Mouse (Mus musculus) midbrain, embryonic 12.5 days (tissue): ENCODE results near the gene Gm3839. TPM values are rescaled to one million over a fixed set of nuclear protein-coding genes. Genes with fewer than 3 reads are reported as not detected.
"Not testable (repeated sequence)": the region's sequence is repeated elsewhere in the genome, so short reads cannot be mapped to it uniquely, and the experiment has no call there.

ENCODE experiments used
- ATAC-seq: fragments of 200-750 bp; cut with Nextera tagmentation; 2 replicates; pipeline ENCODE4 v1.8.0; 2017; ENCODE audit warnings: low read depth, moderate TSS enrichment, moderate library complexity; ENCODE audit not compliant: low FRiP score
- H3K27ac ChIP-seq: fragments of 300-500 bp; sonication (generic); replicated peaks from 2 replicates; pipeline ENCODE4 v1.5.1; 2016; ENCODE audit warnings: mild to moderate bottlenecking
- H3K27me3 ChIP-seq: fragments of 300-500 bp; sonication (generic); 2 replicates; pipeline ENCODE4 v1.6.1; 2016; ENCODE audit warnings: mild to moderate bottlenecking
- H3K36me3 ChIP-seq: fragments of 300-500 bp; sonication (generic); 2 replicates; pipeline ENCODE4 v1.6.1; 2016
- H3K4me1 ChIP-seq: fragments of 300-500 bp; sonication (generic); 2 replicates; pipeline ENCODE4 v1.6.1; 2016
- H3K4me2 ChIP-seq: fragments of 300-500 bp; sonication (generic); replicated peaks from 2 replicates; pipeline ENCODE4 v1.6.1; 2016; ENCODE audit warnings: mild to moderate bottlenecking, moderate library complexity
- H3K4me3 ChIP-seq: fragments of 300-500 bp; sonication (generic); 2 replicates; pipeline ENCODE4 v1.5.1; 2016; ENCODE audit warnings: mild to moderate bottlenecking
- H3K9ac ChIP-seq: fragments of 300-500 bp; sonication (generic); replicated peaks from 2 replicates; pipeline ENCODE4 v1.6.1; 2016; ENCODE audit warnings: mild to moderate bottlenecking, moderate library complexity
- H3K9me3 ChIP-seq: fragments of 300-500 bp; sonication (generic); 2 replicates; pipeline ENCODE4 v1.6.1; 2016; ENCODE audit warnings: mild to moderate bottlenecking
- WGBS: fragments of 180-500 bp; shearing (Covaris S2); methylation state at CpG from one replicate; pipeline ENCODE4 v1.1.7; 2016; 5-methylcytosine and 5-hydroxymethylcytosine counted together
- polyA plus RNA-seq: library from polyadenylated mRNA; unstranded; fragments of >200 nt; fragmentation: Nextera tagmentation; extraction: Ambion mirVana; gene quantifications from 2 replicates; pipeline ENCODE4 v1.2.1, GENCODE M21; 2016

Gene Gm3839
- polyA plus RNA-seq: 1.3 and 1.7 TPM in 2 replicates

- H3K4me1 ChIP-seq, ATAC-seq, H3K4me3 ChIP-seq, H3K27me3 ChIP-seq, H3K4me2 ChIP-seq, H3K36me3 ChIP-seq, H3K9ac ChIP-seq, H3K9me3 ChIP-seq, H3K27ac ChIP-seq: not testable (repeated sequence)
Measured at GRCm38 (mm10) chr14:11356626-11357025, at the start of gene Gm3839. TSS of gene Gm3839 (minus strand) at chr14:11356726.

DNA sequence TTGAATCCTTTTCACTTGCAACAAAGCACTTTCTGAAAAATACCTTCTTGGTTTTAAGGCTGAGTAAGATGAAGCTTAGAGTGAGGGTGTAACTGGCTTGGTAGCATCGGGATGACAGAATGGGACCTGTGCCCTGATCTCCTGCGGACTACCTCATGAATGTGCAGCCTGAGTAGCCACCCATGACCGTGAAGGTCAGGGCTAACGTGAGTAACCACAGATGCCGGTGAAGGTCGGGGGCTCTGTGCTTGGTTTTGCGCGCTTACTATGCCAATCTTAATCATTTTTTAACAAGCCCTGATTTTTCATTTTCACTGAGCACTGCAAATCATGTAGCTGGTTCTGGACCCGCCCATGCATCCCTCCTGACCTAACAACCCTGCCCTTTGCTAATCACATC lies 49.1 kb upstream of the Gm3839 start:
- Histone ChIP-seq H3K4me2 (no peak overlapping the region), H3K4me3 (no peak overlapping the region), H3K36me3 (no peaks in the 10 kb centered on the region), H3K9ac (no peak overlapping the region), H3K4me1 (no peaks in the 10 kb centered on the region), H3K27me3 (0 out of 2 replicates have a peak, but pooled peaks cover 6% of the 10 kb centered on the region), H3K27ac (no peak overlapping the region), H3K9me3 (no peaks in the 10 kb centered on the region)
- WGBS: 76% methylated on average over 9 of the region's 9 CpGs
- ATAC-seq: no peak

GRCm38 (mm10) chr14:11377846-11378245 lies 21.3 kb upstream of the Gm3839 start:
- Histone ChIP-seq H3K36me3 (no peaks in the 10 kb centered on the region), H3K27me3 (no peaks in the 10 kb centered on the region), H3K4me3 (no peak overlapping the region), H3K27ac (no peak overlapping the region), H3K4me1 (no peaks in the 10 kb centered on the region), H3K9me3 (no peaks in the 10 kb centered on the region), H3K4me2 (no peak overlapping the region), H3K9ac (no peak overlapping the region)
- no peak for ATAC-seq
- 93% methylated on average over 3 of the region's 3 CpGs for WGBS

DNA sequence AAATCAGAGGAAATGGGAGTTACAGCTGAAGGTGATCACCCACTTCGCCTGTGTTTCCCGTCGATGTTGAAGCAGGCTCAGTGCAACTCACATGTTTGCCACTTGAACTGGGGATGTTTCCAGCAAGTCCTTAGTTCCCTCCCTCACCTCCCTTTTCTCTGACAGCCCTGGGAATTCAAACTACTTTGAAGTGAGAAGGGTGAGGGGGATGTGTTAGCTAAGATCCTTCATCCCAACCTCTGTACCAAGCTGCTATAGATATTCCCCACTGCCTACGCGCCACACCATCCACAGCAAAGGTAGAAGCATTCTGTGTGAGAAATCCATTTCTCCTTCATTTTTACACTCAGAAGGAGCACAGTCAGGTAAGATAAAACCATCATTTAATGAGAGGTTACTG lies 18.7 kb upstream of the Gm3839 start:
- Histone ChIP-seq H3K4me1 (no peaks in the 10 kb centered on the region), H3K36me3 (no peaks in the 10 kb centered on the region), H3K4me2 (no peak overlapping the region), H3K9me3 (no peaks in the 10 kb centered on the region), H3K27ac (no peak overlapping the region), H3K27me3 (no peaks in the 10 kb centered on the region), H3K9ac (no peak overlapping the region), H3K4me3 (no peak overlapping the region)
- no peak for ATAC-seq
- WGBS: 91% methylated on average over 5 of the region's 5 CpGs

DNA sequence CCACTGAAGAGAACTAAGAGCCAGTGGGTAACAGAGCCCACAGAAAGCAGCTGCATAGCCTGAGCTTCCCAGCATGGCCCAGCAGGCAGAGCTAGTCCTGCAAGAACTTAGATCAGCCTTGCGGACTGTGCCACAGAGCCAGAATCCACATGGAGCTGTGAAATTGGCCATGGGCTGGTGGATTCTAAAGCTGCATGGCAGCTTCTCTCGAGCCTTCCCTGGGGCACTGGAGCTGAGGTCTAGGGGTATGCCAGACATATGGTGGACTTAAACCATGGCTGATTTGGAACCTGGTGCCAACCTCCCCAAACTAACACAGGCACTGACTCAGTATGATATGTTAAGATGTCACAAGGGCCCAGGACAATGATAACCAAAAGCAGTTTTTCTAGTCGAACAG lies 10.4 kb downstream of the Gm3839 start:
- no peak overlapping the region for H3K9ac ChIP-seq
- H3K9me3 ChIP-seq: no peaks in the 10 kb centered on the region
- H3K4me3 ChIP-seq: no peak overlapping the region
- no peaks in the 10 kb centered on the region for H3K4me1 ChIP-seq
- H3K27ac ChIP-seq: no peak overlapping the region
- no peak for ATAC-seq
- H3K36me3 ChIP-seq: no peaks in the 10 kb centered on the region
- no peaks in the 10 kb centered on the region for H3K27me3 ChIP-seq
- no peak overlapping the region for H3K4me2 ChIP-seq
- WGBS: 88% methylated on average over 3 of the region's 3 CpGs

DNA sequence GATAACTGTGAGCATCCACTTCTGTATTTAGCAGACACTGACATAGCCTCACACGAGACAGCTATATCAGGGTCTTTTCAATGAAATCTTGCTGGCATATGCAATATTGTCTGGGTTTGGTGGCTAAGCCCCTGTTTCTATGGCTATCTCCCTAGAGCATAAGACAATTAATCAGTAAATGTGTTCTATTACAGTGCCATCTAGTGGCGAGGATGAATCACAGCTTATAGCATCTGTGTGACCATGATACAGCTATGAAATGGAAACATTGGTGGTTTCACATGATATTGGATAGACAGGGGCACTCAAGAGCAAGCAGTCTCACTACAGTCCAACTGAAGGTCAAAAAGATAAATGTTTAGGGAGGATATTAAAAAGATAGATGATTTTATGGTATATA lies 26.5 kb downstream of the Gm3839 start:
- Histone ChIP-seq H3K4me1 (no peaks in the 10 kb centered on the region), H3K4me3 (no peak overlapping the region), H3K36me3 (no peaks in the 10 kb centered on the region), H3K27me3 (no peaks in the 10 kb centered on the region), H3K27ac (no peak overlapping the region), H3K9me3 (0 out of 2 replicates have a peak, but pooled peaks cover 4% of the 10 kb centered on the region), H3K4me2 (no peak overlapping the region), H3K9ac (no peak overlapping the region)
- WGBS: 49% methylated on average over 2 of the region's 2 CpGs
- ATAC-seq: no peak

DNA sequence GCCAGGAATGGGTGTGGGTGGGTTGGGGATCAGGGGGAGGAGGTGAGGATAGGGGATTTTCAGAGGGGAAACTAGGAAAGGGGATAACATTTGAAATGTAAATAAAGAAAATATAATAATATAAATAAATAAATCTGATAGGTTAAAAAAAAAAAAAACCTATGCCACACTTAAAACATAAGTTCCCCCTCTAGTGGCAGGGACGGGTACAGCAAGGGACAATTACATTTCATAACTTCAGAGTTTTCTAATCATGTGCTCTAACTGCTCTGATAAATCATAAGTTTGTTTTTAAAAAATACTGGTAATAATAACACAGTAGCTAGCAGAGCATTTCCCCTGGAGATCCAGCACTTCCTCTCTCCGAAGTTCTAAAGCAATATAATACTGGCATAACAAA lies 49.4 kb downstream of the Gm3839 start:
- Histone ChIP-seq H3K36me3 (no peaks in the 10 kb centered on the region), H3K4me3 (no peak overlapping the region), H3K27ac (no peak overlapping the region), H3K4me2 (no peak overlapping the region), H3K9ac (no peak overlapping the region), H3K9me3 (no peaks in the 10 kb centered on the region), H3K4me1 (no peaks in the 10 kb centered on the region), H3K27me3 (no peaks in the 10 kb centered on the region)
- ATAC-seq: no peak
- 42% methylated on average over 2 of the region's 2 CpGs for WGBS

GRCm38 (mm10) chr14:11287956-11288355 lies 68.6 kb downstream of the Gm3839 start:
- H3K9me3 ChIP-seq: peaks cover 11% of the 10 kb centered on the region; the same call in 1 of the 2 replicates
- H3K27ac ChIP-seq, H3K4me3 ChIP-seq, H3K4me2 ChIP-seq, H3K27me3 ChIP-seq, H3K9ac ChIP-seq, H3K4me1 ChIP-seq, ATAC-seq, H3K36me3 ChIP-seq: not testable (repeated sequence)
- 89% methylated on average over 3 of the region's 3 CpGs for WGBS

GRCm38 (mm10) chr14:11257161-11257705 lies 99.3 kb downstream of the Gm3839 start:
- no peak for ATAC-seq
- WGBS: 91% methylated on average over 4 of the region's 4 CpGs
- Histone ChIP-seq H3K9me3 (no peaks in the 10 kb centered on the region), H3K27ac (no peak overlapping the region), H3K4me1 (no peaks in the 10 kb centered on the region), H3K4me3 (no peak overlapping the region), H3K27me3 (no peaks in the 10 kb centered on the region), H3K36me3 (no peaks in the 10 kb centered on the region), H3K9ac (no peak overlapping the region), H3K4me2 (no peak overlapping the region)

DNA sequence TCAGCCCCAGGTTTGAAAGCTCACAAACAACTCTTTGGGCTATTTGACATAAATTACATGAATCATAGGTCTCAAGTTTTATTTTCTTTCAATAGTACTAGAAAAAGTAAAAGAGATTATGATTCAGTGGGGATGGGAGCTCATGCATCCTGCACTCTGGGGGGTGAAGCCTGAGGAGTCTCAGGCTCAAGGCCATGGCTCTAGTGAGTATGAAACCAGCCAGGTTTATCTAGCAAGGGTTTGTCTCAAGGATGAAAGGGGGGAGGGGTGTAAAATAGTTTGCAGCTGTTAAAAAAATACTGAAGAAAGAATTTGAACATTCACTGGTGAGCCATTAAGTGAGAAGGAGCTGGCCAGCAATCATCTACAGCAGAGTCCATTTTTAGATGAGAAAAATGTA lies 108.5 kb downstream of the Gm3839 start:
- Histone ChIP-seq H3K9ac (no peak overlapping the region), H3K27ac (no peak overlapping the region), H3K4me2 (no peak overlapping the region), H3K27me3 (no peaks in the 10 kb centered on the region), H3K4me3 (no peak overlapping the region), H3K36me3 (no peaks in the 10 kb centered on the region), H3K4me1 (no peaks in the 10 kb centered on the region), H3K9me3 (no peaks in the 10 kb centered on the region)
- no peak for ATAC-seq

DNA sequence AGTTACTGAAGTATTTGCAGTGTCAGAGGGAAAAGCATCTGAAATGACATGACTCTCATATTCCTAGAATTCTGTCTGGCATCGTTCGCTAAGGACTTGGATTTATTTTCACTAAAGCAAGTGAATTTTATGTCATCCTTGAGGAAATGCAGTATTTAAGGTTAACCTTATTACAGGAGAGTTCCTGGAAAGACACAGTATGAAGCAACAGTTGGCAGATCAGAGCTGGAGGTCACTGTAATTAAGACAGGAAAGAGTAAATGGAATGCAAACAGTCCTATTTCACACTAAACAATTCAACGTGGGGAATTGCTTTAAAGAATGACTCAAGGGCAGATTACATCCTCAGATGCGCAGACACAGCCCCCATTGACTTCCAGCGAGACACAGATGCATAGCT lies 112.0 kb downstream of the Gm3839 start:
- no peaks in the 10 kb centered on the region for H3K9me3 ChIP-seq
- no peak overlapping the region for H3K9ac ChIP-seq
- 59% methylated on average over 5 of the region's 5 CpGs for WGBS
- no peak overlapping the region for H3K4me3 ChIP-seq
- no peaks in the 10 kb centered on the region for H3K36me3 ChIP-seq
- ATAC-seq: no peak
- H3K27me3 ChIP-seq: no peaks in the 10 kb centered on the region
- no peaks in the 10 kb centered on the region for H3K4me1 ChIP-seq
- H3K27ac ChIP-seq: no peak overlapping the region
- no peak overlapping the region for H3K4me2 ChIP-seq

- WGBS: 92% methylated on average over 7 of the region's 7 CpGs
- H3K4me2 ChIP-seq: no peak overlapping the region
- ATAC-seq: no peak
Measured at GRCm38 (mm10) chr14:11232086-11232485, 124.4 kb downstream of the Gm3839 start.

More at GRCm38 (mm10) chr14:11232086-11232485, 124.4 kb downstream of the Gm3839 start:
- no peak overlapping the region for H3K27ac ChIP-seq
- H3K9ac ChIP-seq: no peak overlapping the region
- H3K9me3 ChIP-seq: no peaks in the 10 kb centered on the region
- no peak overlapping the region for H3K4me3 ChIP-seq
- no peaks in the 10 kb centered on the region for H3K4me1 ChIP-seq
- H3K36me3 ChIP-seq: no peaks in the 10 kb centered on the region
- no peaks in the 10 kb centered on the region for H3K27me3 ChIP-seq
